Mouse (Mus musculus) intestine, postnatal 0 days (tissue): ENCODE data around the gene Zfp638. TPM values are rescaled to one million over a fixed set of nuclear protein-coding genes. Genes with fewer than 3 reads are reported as not detected.
"Not testable (repeated sequence)": the region's sequence is repeated elsewhere in the genome, so short reads cannot be mapped to it uniquely, and the experiment has no call there.

ENCODE experiments used
- ATAC-seq: fragments of 200-750 bp; cut with Nextera tagmentation; 2 replicates; pipeline ENCODE4 v1.8.0; 2017; ENCODE audit warnings: mild to moderate bottlenecking, moderate TSS enrichment, moderate library complexity
- H3K27ac ChIP-seq: fragments of 300-500 bp; sonication (generic); 2 replicates; pipeline ENCODE4 v1.5.1; 2014; ENCODE audit warnings: mild to moderate bottlenecking, low read depth, low read length, moderate library complexity
- H3K27me3 ChIP-seq: fragments of 300-500 bp; sonication (generic); replicated peaks from 2 replicates; pipeline ENCODE4 v1.6.1; 2014; ENCODE audit warnings: low read length, mixed read lengths; ENCODE audit not compliant: control insufficient read depth, insufficient read depth
- H3K36me3 ChIP-seq: fragments of 300-500 bp; sonication (generic); 2 replicates; pipeline ENCODE4 v1.6.1; 2014; ENCODE audit warnings: mild to moderate bottlenecking, moderate library complexity; ENCODE audit not compliant: control insufficient read depth, insufficient read depth
- H3K4me1 ChIP-seq: fragments of 300-500 bp; sonication (generic); replicated peaks from 2 replicates; pipeline ENCODE4 v1.6.1; 2014; ENCODE audit warnings: antibody characterized with exemption, low read length, mixed read lengths; ENCODE audit not compliant: control insufficient read depth, insufficient read depth
- H3K4me2 ChIP-seq: fragments of 300-500 bp; sonication (generic); replicated peaks from 2 replicates; pipeline ENCODE4 v1.6.1; 2014; ENCODE audit warnings: low read depth, mild to moderate bottlenecking, moderate library complexity
- H3K4me3 ChIP-seq: fragments of 300-500 bp; sonication (generic); 2 replicates; pipeline ENCODE4 v1.5.1; 2014; ENCODE audit warnings: low read depth, low read length
- H3K9ac ChIP-seq: fragments of 300-500 bp; sonication (generic); 2 replicates; pipeline ENCODE4 v1.6.1; 2014; ENCODE audit warnings: mild to moderate bottlenecking, low read depth, low read length
- H3K9me3 ChIP-seq: fragments of 300-500 bp; sonication (generic); 2 replicates; pipeline ENCODE4 v1.6.1; 2016; ENCODE audit warnings: mixed run types; ENCODE audit not compliant: control insufficient read depth
- CTCF ChIP-seq: sonication (generic); IDR thresholded peaks from 2 replicates; pipeline ENCODE4 v1.5.1; 2016; ENCODE audit warnings: low read depth, mild to moderate bottlenecking, control low read depth, antibody characterized with exemption, moderate library complexity
- WGBS: fragments of 180-500 bp; shearing (Covaris S2); extraction: QIAGEN DNeasy Blood & Tissue Kit; methylation state at CpG from one replicate; pipeline ENCODE4 v1.1.7; 2014; 5-methylcytosine and 5-hydroxymethylcytosine counted together
- polyA plus RNA-seq: library from polyadenylated mRNA; unstranded; fragments of >200 nt; fragmentation: Nextera tagmentation; extraction: Ambion mirVana; gene quantifications from 2 replicates; pipeline ENCODE4 v1.2.1, GENCODE M21; 2015

The Zfp638 gene
- polyA plus RNA-seq, 1 experiment from 2014 or later: 21.5 TPM

DNA sequence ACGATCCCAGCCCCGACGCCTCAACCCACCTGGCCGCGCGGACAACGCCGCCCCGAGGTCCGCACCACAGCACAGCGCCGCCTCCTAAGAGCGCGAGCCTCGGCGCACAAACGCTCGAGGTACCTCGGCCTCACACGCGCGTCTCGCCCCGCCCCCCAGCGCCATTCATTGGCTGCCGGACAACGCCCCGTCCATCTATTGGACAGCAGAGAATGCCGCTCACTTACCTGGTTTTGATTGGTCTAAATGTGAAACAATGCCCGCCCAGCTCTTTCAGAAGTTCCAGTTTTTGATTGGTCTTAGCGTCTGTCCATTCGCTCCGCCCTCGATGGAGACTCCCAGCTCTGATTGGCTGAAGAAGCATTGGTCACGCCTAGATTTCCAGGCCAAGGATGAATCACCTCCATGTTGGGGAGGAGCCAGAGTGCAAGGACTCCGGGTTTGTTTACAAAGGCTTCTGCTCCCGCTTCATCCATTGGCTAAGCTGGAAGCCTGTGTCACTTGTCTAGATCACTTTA is 35.2 kb upstream of the Zfp638 start, which contains the start of gene Paip2b:
Paip2b (minus strand) TSS at position 136 of the 518 bp plus-strand sequence.
- H3K36me3 ChIP-seq: peaks cover 4% of the 10 kb centered on the region; the same call in 1 of the 2 replicates
- TF ChIP-seq CTCF: peak; percentile 59
- H3K9me3 ChIP-seq: no peaks in the 10 kb centered on the region
- peak; percentile 98 for ATAC-seq
- under 1% methylated on average over 31 of the region's 37 CpGs for WGBS
- H3K4me3 ChIP-seq: peak within 1 kb of the TSS; percentile 64
- 0 out of 2 replicates have a peak, but pooled peaks cover 4% of the 10 kb centered on the region for H3K4me1 ChIP-seq
- H3K9ac ChIP-seq: peak within 1 kb of the TSS; percentile 69
- H3K27me3 ChIP-seq: no peaks in the 10 kb centered on the region
- peak within 1 kb of the TSS; percentile 87 for H3K4me2 ChIP-seq
- H3K27ac ChIP-seq: peak within 1 kb of the TSS; percentile 75

DNA sequence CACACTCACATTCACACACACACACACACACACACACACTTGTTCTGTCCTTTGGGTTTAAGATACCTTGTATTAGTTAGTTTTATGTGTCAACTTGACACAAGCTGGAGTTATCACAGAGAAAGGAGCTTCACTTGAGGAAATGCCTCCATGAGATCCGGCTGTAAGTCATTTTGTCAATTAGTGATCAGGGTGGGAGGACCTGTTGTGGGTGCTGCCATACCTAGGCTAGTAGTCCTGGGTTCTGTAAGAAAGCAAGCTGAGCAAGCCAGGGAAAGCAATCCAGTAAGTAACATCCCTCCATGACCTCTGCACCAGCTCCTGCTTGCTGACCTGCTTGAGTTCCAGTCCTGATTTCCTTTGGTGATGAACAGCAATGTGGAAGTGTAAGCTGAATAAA is 34.5 kb upstream of the Zfp638 start:
- H3K4me3 ChIP-seq: 0 out of 2 replicates have a peak overlapping the region, but pooled peaks have one; percentile 6
- H3K4me1 ChIP-seq, H3K36me3 ChIP-seq, H3K9ac ChIP-seq, H3K27me3 ChIP-seq, H3K27ac ChIP-seq, ATAC-seq, H3K9me3 ChIP-seq: not testable (repeated sequence)
- 41% methylated on average over 1 of the region's 1 CpGs for WGBS
- H3K4me2 ChIP-seq: peak overlapping the region; percentile 52

DNA sequence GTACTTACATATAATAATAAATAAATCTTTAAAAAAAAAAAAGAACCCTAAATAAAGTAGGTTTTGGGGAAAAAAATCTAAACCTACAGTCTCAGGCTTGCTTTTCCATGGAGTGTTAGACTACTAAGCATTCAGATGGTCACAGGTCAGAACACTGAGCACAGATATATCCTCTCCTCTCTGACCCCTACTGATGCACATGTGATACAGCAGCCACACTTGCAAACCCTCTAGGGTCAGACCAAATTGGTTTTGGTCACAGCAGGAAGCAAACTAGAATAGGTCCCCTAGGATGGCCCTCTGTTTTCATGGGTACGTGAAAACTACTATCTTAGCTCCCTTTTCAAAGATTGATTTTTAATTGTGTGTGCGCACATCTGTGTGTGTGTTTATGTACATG is 30.1 kb upstream of the Zfp638 start:
- no peak overlapping the region for H3K27ac ChIP-seq
- ATAC-seq: no peak
- H3K27me3 ChIP-seq: no peaks in the 10 kb centered on the region
- 93% methylated on average over 2 of the region's 2 CpGs for WGBS
- no peak overlapping the region for H3K9ac ChIP-seq
- H3K4me3 ChIP-seq: no peak overlapping the region
- H3K9me3 ChIP-seq: no peaks in the 10 kb centered on the region
- H3K4me2 ChIP-seq: no peak overlapping the region
- TF ChIP-seq CTCF: no peak
- no peaks in the 10 kb centered on the region for H3K36me3 ChIP-seq
- no peaks in the 10 kb centered on the region for H3K4me1 ChIP-seq

DNA sequence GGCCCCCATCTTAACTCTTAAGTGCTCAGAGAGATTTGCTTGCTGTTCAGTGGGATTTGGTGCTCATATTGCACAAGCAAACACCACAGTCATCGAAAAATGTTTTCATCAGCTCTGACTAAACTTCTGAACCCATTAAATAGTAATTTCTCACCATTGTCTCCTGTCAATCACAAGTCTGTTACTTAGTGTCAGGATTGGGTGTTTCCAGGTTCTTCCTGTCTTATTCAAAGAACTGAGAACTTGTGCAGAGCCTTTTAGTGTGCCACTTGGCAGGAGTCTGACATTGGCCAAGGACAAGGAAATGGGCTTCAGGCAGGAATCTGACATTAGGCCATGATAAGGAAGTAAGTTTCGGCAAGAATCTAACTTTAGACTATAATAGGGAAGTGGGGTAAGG is 28.9 kb upstream of the Zfp638 start:
- no peak for TF ChIP-seq CTCF
- no peaks in the 10 kb centered on the region for H3K27me3 ChIP-seq
- no peaks in the 10 kb centered on the region for H3K36me3 ChIP-seq
- ATAC-seq: no peak
- WGBS: 78% methylated on average over 2 of the region's 2 CpGs
- H3K9me3 ChIP-seq: no peaks in the 10 kb centered on the region
- H3K4me3 ChIP-seq: no peak overlapping the region
- no peak overlapping the region for H3K4me2 ChIP-seq
- no peak overlapping the region for H3K9ac ChIP-seq
- H3K27ac ChIP-seq: no peak overlapping the region
- H3K4me1 ChIP-seq: no peaks in the 10 kb centered on the region

DNA sequence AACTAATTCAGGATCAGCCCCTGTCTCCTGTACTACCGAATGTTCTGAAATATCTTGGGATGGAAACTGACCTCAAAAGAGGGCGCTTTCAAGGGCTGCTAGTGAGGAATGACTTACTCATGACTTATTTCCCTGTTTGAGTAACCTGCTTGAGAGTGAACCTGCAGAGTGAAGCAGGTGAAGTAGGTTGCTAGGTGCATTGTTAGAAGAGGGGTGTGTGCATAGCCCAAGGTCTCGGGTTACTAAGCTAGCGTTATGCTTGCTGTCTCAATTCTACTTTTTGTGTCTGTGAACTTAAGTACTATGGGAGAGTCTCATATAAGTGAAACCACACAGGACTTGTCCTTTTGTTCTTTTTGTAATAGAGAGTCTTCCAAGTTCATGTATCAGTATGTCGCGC is 26.8 kb upstream of the Zfp638 start:
- WGBS: 72% methylated on average over 6 of the region's 6 CpGs
- no peaks in the 10 kb centered on the region for H3K27me3 ChIP-seq
- no peak for ATAC-seq

DNA sequence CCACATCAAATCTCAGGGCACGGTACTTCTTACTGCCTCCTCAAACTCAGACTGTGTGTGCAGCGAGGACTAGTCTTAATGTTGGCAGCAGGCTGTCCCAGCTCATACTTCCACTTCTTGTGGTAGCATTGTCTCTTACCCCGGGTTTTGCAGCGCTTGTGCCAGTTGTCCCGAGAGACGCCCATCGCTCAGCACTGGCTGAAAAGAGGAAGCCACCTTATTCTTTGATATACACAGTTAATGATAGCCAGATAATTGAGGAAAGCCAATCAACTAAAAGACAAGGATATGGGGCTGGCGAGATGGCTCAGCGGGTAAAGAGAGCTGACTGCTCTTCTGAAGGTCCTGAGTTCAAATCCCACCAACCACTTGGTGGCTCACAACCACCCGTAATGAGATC is 22.0 kb upstream of the Zfp638 start:
- Histone ChIP-seq H3K27ac (no peak overlapping the region), H3K27me3 (no peaks in the 10 kb centered on the region), H3K9me3 (no peaks in the 10 kb centered on the region), H3K36me3 (no peaks in the 10 kb centered on the region), H3K4me2 (no peak overlapping the region), H3K9ac (no peak overlapping the region), H3K4me3 (no peak overlapping the region), H3K4me1 (no peaks in the 10 kb centered on the region)
- no peak for TF ChIP-seq CTCF
- WGBS: 90% methylated on average over 10 of the region's 10 CpGs
- ATAC-seq: no peak

More for the DNA sequence above, 26.8 kb upstream of the Zfp638 start:
- Histone ChIP-seq H3K27ac (no peak overlapping the region), H3K4me1 (no peaks in the 10 kb centered on the region), H3K9ac (no peak overlapping the region), H3K9me3 (no peaks in the 10 kb centered on the region), H3K4me3 (no peak overlapping the region), H3K36me3 (no peaks in the 10 kb centered on the region), H3K4me2 (no peak overlapping the region)
- no peak for TF ChIP-seq CTCF

DNA sequence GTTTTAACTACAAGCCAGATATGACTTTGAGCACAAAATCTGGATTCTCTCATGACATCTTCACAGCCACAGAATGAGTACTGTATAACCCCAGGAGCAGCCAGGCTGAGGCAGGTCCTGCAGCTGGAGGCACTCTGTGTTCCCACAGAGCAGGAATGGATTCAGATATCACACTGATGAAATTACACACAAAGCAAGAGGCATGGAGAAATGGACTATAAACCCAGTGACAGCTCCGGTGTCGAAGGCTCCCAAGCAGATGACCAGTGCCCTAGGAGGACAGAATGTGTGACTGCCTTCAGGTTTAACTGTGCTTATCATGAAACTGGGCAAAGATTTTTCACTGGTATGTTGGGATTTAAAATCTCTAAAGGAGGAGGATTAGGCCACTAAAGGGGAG is 20.8 kb upstream of the Zfp638 start:
- no peak overlapping the region for H3K4me3 ChIP-seq
- H3K27ac ChIP-seq: no peak overlapping the region
- H3K36me3 ChIP-seq: no peaks in the 10 kb centered on the region
- whole genome bisulfite sequencing: 89% methylated on average over 2 of the region's 2 CpGs
- no peaks in the 10 kb centered on the region for H3K4me1 ChIP-seq
- H3K9ac ChIP-seq: no peak overlapping the region
- H3K27me3 ChIP-seq: no peaks in the 10 kb centered on the region
- no peaks in the 10 kb centered on the region for H3K9me3 ChIP-seq
- TF ChIP-seq CTCF: no peak
- H3K4me2 ChIP-seq: no peak overlapping the region
- ATAC-seq: no peak
